Mouse (Mus musculus) CD4-positive, CD25-positive, alpha-beta regulatory T cell, adult 2 months (primary cell): ENCODE data around the gene Xpo4.
"Not testable (repeated sequence)": the region's sequence is repeated elsewhere in the genome, so short reads cannot be mapped to it uniquely, and the experiment has no call there.

Source experiments
- DNase-seq: peaks from one replicate; pipeline ENCODE4 v3.0.0-alpha.2; 2012; ENCODE audit warnings: low read depth, low spot score

Xpo4 gene

DNA sequence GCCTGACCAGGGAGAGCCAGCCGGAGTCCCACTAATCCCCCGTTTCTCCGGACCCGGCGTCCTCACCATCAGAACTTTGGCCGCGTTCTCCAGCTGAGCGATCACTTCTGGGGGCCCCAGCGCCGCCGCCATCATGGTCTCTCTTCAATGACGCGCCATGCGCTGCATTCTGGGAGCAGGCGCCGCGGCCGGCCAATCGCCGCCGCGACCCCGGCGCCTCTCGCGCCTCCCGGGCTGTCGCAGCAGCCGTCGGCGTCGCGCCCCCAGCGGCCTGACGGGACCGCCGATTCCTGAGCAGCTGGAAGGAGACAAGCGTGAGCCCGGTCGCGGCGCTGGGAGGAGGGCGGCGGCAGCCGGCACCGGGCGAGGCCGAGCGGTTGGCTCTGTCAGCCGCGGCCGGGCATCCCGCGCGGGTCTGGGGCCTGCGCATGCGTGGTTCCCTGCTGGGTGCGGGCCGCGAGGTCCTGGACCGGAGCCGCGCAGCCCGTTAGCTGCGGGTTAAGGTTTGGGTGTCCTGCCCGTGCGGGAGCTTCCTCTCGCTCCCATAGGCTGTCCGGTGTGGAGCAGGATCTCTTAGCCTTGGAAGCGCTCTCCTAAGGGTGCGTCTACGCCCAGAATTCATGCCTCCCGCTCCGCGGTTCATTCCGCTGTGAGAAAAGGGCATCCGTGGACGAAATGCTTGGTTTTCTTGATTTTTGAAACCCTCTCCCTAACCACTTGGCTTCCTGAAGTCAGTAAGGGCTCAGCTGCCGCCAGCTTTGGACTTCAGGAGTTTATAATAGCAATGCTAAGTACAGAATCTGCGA is at the start of gene Xpo4:
Gene Xpo4, minus strand, starts transcription at position 609 of the 806 bp plus-strand sequence.
- peak; percentile 90 for DNase-seq

DNA sequence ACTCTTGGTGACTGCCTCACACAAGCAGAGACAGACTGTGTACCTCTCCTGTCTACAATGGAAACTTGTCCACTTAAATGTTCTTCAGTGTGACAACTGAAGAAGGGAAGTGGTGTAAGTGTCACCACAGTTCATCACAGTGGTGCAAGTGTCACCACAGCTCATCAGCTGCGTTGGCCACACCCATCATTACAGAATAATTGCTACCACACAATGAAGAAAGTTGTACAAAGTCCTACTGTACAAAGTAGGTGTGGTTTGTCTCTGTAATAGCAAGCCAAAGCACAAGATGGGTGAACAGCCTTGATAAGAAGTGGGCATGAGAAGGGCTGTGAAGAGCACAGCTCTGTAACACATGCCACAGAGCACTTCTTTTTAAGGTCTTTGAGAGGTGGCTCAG is 47.7 kb upstream of the Xpo4 start:
- peak; percentile 66 for DNase-seq

GRCm38 (mm10) chr14:57711059-57711458 is 45.8 kb upstream of the Xpo4 start:
- peak; percentile 54 for DNase-seq

GRCm38 (mm10) chr14:57709171-57709570 is 43.9 kb upstream of the Xpo4 start:
- DNase-seq, result no peak

GRCm38 (mm10) chr14:57708580-57708979 is 43.4 kb upstream of the Xpo4 start:
- no peak for DNase-seq

DNA sequence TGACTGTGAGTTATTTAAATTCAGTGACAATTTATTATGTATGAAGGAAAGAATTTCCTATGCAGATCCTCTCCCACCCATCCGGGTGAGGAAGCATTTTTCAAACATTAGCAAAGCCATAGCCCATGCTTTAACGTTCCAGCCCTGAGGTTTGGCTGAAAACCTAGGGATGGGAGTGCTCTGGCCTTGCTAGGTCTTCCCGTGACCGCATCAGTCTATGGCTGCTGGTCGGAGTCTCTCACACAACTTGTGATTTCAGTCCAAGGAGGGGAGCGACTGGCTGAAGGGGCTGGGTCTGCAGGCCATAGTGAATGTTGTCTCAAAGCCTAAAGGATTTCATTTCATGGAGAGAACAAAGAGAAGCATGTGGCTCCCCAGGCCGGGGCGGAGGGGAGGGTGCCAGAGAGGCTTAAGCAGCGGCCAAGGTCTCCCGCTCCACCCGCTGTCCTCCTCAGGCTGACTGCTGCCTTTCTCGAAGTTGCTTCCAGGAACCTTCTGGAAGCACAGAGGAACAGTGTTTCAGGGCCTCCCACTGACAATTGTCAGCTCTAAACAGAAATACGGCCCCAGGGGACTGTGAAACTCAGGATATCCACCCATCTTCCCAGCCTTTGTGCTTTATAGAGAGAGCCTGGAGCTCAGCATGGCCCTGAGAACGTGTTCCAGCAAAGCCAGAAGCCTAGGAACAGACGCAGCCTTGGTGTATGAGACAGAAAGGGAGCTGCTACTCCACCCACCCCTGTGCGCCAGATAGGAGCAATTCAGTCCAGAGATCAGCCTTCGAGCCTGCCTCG is 42.1 kb upstream of the Xpo4 start:
- DNase-seq, result no peak

DNA sequence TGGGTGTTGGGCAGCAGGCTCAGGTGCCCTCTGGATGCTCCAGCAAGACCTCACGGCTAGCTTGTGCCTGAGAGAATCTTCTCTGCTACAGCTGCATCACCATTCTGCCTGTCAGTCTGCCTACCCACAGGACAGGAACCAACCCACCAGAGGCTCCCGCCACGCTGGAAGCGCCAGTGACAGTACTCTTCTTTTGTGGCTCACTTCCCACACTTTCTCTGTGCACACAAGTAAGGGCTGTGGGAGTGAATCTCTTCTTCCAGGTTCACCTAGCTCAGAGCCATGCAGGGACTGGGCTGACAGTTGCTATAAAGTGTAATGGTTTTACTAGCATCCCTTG is 41.5 kb upstream of the Xpo4 start:
- DNase-seq, result no peak

GRCm38 (mm10) chr14:57705759-57706158 is 40.5 kb upstream of the Xpo4 start:
- DNase-seq, result no peak

DNA sequence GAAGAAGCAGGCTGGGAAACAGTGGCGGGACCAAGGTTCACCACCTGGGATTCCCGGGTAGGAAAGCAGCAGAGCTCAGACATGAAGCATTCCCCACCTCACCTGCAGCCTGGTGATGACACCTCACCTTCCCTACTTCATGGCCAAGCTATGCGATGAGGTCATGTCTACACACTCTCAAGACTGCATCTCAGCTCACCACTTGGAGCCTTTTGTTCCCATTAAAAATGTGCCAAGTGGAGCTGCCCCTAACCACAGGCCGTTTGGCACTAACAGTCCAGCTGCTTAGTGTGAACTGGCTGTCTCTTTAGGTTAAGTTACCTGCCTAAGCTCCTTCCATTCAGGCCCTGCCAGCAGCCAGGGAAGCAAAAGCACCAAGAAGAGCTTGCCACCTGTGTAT is 39.8 kb upstream of the Xpo4 start:
- no peak for DNase-seq

DNA sequence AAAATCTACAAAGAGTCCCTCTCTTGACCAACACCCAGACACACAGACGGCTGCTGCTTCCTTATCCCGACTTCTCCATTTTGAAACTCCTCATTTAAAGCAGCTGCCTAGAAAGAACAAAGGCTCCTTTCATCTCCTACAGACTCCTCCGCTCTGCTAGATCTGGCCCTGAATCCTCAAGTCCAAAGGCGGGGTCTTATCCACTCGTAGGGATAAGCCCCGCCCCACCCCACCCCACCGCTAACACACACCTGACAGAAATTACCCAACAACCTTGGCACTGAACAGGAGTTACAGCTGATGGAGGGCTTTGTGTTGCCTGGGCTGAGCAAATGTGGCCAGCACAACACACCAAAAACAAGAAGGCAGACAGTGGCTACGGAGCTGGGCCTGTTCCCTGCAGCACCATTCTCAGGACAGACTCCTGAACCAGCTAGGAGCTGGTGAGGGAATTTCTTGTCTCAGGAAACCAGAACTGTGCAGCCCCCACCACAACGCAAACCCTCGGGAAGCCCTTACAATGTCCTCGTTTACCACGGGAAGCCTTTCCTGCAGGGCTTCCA is 36.8 kb upstream of the Xpo4 start:
- DNase-seq, result no peak

GRCm38 (mm10) chr14:57699461-57699970 is 34.3 kb upstream of the Xpo4 start:
- no peak for DNase-seq

GRCm38 (mm10) chr14:57699016-57699415 is 33.8 kb upstream of the Xpo4 start:
- DNase-seq, result no peak

DNA sequence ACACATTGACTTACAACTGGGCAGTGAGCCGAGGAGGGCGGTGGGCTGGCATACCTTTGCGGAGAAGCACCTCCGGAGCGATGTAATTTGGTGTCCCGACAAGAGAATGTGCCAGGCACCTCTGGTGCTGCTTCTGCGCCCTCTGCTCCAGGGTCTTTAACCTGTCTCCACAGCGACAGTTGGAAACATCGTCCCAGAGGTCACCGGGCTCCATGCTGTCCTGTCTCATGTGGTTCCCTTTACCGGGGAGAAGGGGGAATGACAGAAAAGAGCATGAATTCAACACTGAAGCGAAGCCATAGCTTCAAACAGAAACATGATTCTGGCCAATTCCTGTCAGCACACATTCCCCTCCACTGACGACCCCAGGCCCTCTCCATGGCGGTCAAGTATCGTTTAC is 30.8 kb upstream of the Xpo4 start:
- DNase-seq, result no peak

- DNase-seq, result peak; percentile 42
These were observed 30.3 kb upstream of the Xpo4 start for GRCm38 (mm10) chr14:57695550-57695949.

DNA sequence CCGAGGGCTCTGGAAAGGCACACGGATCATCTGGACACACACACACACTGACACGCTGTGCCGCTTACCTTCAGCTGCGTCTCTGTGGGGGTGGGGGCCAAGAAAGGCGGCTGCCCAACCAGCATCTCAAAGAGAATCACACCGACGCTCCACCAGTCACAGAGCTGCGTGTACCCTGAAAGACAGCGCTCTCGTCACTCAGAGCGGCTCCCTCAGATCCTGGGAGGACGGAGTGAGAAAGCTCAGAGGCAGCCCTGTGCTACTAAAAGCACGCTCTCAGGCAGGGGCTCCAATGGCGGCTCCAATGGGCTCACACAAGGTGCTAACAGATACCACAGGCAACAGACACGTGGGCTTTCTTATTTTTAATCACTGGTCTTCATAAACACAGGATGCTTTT is 29.0 kb upstream of the Xpo4 start:
- DNase-seq, result no peak

DNA sequence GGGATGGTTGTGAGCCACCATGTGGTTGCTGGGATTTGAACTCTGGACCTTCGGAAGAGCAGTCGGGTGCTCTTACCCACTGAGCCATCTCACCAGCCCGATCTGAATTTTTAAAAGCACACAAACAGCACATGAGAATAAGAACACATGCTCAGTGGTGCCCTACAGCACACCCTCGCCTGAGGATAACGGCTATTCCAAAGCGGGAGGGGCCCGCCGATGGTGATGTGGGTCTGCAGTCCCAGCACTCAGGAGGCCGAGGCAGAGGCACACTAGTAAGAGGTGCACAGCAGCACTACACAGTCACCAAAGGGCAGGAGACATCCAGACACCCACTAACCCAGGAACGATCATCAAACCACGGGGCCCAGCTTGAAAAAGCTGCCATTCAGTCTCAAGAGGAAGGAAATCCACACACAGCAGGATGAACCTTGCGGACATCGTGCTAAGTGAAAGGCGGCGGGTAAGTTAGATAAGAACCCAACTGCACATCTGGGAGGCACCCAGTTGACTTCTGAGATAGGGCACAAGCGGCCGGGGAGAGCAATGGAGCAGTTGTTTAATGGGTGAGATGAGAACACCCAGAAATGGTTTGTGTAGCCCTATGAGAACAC is 27.4 kb upstream of the Xpo4 start:
- DNase-seq, result no peak

DNA sequence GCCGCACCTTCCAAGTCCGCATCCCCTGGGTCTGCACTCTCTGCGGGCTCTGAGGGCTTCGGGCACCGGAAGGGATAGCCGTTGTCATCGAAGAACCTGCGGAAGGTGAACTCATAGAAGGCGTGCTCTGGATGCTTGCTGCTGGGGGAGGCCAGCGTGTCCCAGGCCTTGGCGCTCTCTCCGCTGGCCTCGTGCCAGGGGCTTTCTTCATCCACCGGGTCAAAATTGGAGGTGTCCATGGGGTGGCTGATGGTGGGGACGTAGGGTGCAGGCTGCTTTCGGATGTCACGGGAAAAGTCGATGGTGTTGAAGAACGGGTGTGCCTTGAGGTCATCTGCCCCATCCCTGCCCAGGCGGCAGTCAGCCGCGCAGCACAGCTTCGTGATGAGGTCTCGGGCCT is 26.1 kb upstream of the Xpo4 start:
- DNase-seq, result no peak

DNA sequence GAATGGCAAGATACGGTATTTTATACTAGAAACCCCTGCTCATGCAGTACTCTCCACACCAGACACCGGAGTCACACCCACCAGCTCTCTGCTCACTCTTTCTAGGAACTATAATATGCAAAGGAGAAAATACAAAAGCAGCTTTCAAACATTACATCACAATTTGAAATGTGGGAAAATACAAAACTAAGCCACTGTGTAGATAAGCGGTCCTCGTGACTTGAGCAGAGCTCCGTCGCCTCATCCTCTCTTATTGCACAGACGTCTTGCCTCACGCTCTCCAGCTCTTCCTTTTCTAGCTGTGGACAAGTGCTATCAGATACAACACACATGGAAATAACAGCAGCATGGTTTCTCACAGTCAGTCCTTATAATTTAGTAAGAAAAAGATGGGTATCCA is 25.5 kb upstream of the Xpo4 start:
- no peak for DNase-seq

DNA sequence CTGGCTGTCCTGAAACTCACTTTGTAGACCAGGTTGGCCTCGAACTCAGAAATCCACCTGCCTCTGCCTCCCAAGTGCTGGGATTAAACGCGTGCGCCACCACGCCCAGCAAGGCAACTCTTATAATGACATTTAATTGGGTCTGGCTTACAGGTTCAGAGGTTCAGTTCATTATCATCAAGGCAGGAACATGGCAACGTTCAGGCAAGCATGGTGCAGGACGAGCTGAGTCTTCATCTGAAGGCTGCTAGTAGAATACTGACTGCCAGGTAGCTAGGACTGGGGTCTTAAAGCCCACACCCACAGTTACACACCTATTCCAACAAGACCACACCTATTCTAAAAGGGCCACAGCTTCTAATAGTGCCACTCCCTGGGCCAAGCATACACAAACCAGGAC is 22.8 kb upstream of the Xpo4 start:
- not testable (repeated sequence) for DNase-seq

GRCm38 (mm10) chr14:57687441-57687840 is 22.2 kb upstream of the Xpo4 start:
- DNase-seq, result no peak

- no peak for DNase-seq
These were observed 21.4 kb upstream of the Xpo4 start for GRCm38 (mm10) chr14:57686647-57687046.

DNA sequence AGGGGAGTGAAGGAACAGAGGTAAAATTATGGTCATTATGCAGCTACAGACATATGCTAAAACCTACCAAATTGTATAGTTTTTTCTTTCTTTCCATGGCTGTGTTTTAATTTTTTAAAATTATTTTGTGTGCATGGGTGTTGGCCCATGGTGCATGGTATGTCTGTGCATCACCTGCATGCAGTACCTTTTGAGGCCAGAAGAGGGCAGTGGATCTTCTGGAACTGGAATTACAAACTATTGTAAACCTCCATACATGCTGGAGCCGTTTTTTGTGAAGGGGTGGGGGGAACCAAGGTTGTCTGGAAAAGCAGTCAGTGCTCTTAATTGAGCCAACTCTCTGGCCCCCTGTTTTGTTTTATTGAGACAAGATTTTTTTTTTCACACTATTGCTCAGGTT is 19.3 kb upstream of the Xpo4 start:
- peak; percentile 81 for DNase-seq
